Mouse (Mus musculus) forebrain, embryonic 15.5 days (tissue): ENCODE measurements around the gene Ltbp1. TPM values are rescaled to one million over a fixed set of nuclear protein-coding genes. Genes with fewer than 3 reads are reported as not detected.
A peak's percentile ranks its signal among the peaks of the same experiment; 100 is the strongest.

ENCODE experiments used
- ATAC-seq: fragments of 200-750 bp; cut with Nextera tagmentation; replicated peaks from 2 replicates; pipeline ENCODE4 v1.8.0; 2017; ENCODE audit warnings: mild to moderate bottlenecking, moderate TSS enrichment, moderate library complexity
- H3K27ac ChIP-seq: fragments of 300-500 bp; sonication (generic); replicated peaks from 2 replicates; pipeline ENCODE4 v1.5.1; 2015; ENCODE audit warnings: mild to moderate bottlenecking, inconsistent platforms
- H3K27me3 ChIP-seq: fragments of 300-500 bp; sonication (generic); 2 replicates; pipeline ENCODE4 v1.6.1; 2015; ENCODE audit warnings: inconsistent platforms
- H3K36me3 ChIP-seq: fragments of 300-500 bp; sonication (generic); 2 replicates; pipeline ENCODE4 v1.6.1; 2015; ENCODE audit warnings: mild to moderate bottlenecking, inconsistent platforms
- H3K4me1 ChIP-seq: fragments of 300-500 bp; sonication (generic); 2 replicates; pipeline ENCODE4 v1.6.1; 2015; ENCODE audit warnings: inconsistent platforms
- H3K4me2 ChIP-seq: fragments of 300-500 bp; sonication (generic); replicated peaks from 2 replicates; pipeline ENCODE4 v1.6.1; 2015; ENCODE audit warnings: mild to moderate bottlenecking, inconsistent platforms
- H3K4me3 ChIP-seq: fragments of 300-500 bp; sonication (generic); 2 replicates; pipeline ENCODE4 v1.5.1; 2015; ENCODE audit warnings: mild to moderate bottlenecking, inconsistent platforms
- H3K9ac ChIP-seq: fragments of 300-500 bp; sonication (generic); replicated peaks from 2 replicates; pipeline ENCODE4 v1.6.1; 2015; ENCODE audit warnings: mild to moderate bottlenecking, inconsistent platforms
- H3K9me3 ChIP-seq: fragments of 300-500 bp; sonication (generic); 2 replicates; pipeline ENCODE4 v1.6.1; 2016; ENCODE audit warnings: inconsistent platforms
- WGBS: fragments of 180-500 bp; shearing (Covaris S2); methylation state at CpG from one replicate; pipeline ENCODE4 v1.1.7; 2015; ENCODE audit warnings: mixed read lengths; 5-methylcytosine and 5-hydroxymethylcytosine counted together
- polyA plus RNA-seq: library from polyadenylated mRNA; unstranded; fragments of >200 nt; fragmentation: Nextera tagmentation; extraction: Ambion mirVana; gene quantifications from 2 replicates; pipeline ENCODE4 v1.2.1, GENCODE M21; 2015

Ltbp1 gene
- polyA plus RNA-seq, 1 experiment from 2014 or later, result 4.0 TPM

DNA sequence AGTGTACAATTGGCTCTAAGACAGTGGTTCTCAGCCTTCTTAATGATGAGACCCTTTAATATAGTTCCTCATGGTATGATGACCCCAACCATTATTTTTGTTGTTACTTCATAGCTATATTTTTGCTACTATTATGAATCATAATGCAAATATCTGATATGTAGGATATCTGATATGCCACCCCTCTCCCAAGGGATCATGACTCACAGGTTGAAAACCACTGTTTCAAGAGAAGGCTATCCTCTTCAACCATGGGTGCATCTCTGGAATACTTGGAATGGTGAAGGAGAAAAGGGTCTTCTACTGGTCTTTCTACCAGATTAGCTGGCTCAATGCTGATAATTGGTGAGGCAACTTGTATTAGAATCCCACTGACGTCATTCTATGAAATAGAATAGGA lies 21.3 kb upstream of the Ltbp1 start:
- no peaks in the 10 kb centered on the region for H3K36me3 ChIP-seq
- WGBS, result 76% methylated on average over 1 of the region's 1 CpGs
- H3K4me2 ChIP-seq, result no peak overlapping the region
- no peaks in the 10 kb centered on the region for H3K4me1 ChIP-seq
- H3K27me3 ChIP-seq, result no peaks in the 10 kb centered on the region
- H3K9me3 ChIP-seq, result no peaks in the 10 kb centered on the region
- no peak overlapping the region for H3K4me3 ChIP-seq
- no peak overlapping the region for H3K9ac ChIP-seq
- H3K27ac ChIP-seq, result no peak overlapping the region
- no peak for ATAC-seq

DNA sequence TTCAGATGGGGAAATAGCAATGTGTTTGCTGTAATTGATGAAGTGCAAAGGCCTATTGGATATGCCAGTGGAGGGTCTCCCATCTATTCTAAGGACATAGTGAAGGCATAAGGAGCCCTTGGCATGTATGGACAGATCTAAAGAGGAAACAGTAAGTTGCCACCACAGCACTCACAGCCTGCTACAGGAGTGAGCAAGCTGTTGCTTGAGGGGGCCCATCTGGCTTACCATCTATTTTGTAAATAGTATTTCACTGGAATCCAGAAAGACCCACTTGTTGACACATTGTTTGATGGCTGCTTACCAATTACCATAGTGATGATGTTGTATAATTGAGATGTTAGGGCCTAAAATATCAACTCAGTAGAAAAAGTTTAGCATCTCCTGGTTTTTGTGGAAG lies 20.7 kb upstream of the Ltbp1 start:
- no peak overlapping the region for H3K4me3 ChIP-seq
- no peaks in the 10 kb centered on the region for H3K9me3 ChIP-seq
- no peaks in the 10 kb centered on the region for H3K27me3 ChIP-seq
- H3K4me2 ChIP-seq, result no peak overlapping the region
- no peak overlapping the region for H3K9ac ChIP-seq
- H3K27ac ChIP-seq, result no peak overlapping the region
- no peaks in the 10 kb centered on the region for H3K36me3 ChIP-seq
- ATAC-seq, result no peak
- no peaks in the 10 kb centered on the region for H3K4me1 ChIP-seq

DNA sequence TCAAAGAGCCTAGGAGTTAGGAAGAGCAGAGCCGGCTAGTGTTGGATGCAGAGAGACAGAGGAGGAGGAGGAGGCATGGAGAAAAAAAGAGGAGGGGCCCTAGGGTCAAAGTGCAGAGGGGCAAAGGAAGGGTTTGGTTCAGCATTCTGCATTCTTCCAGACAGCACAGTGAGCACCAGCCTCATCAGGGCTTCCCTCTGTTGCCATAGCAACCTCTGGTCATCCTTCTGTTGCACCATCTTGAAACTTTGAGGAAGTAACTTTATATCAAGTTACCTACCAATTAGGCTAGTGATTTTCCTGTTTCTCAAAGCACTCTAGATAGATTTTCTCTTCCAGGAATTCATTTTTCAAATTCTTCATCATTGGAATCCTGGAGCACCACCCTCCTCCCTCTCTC lies 18.3 kb upstream of the Ltbp1 start:
- no peak overlapping the region for H3K9ac ChIP-seq
- H3K4me3 ChIP-seq, result no peak overlapping the region
- H3K9me3 ChIP-seq, result no peaks in the 10 kb centered on the region
- no peaks in the 10 kb centered on the region for H3K36me3 ChIP-seq
- no peak overlapping the region for H3K27ac ChIP-seq
- WGBS, result 33% methylated on average over 1 of the region's 1 CpGs
- no peak for ATAC-seq
- no peaks in the 10 kb centered on the region for H3K27me3 ChIP-seq
- no peaks in the 10 kb centered on the region for H3K4me1 ChIP-seq
- no peak overlapping the region for H3K4me2 ChIP-seq

DNA sequence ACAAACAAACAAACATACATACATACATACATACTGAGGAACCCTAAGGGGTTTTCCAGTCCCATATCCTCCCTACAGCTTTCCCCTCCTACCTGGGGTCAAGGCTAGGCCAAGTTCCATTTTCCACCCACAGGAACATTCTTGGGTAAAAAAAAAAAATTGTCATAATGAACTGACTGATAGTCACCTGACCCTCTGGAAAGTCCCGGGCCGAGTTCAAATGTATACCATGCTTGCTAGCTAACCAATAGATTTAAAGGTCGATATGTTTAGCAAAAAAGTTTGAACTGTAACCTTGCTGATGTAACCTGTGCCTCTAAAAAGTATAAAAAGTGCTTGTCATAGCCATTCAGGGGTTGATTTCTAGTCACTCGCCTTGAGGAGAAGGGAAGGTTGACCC lies 15.7 kb upstream of the Ltbp1 start:
- no peak for ATAC-seq
- no peaks in the 10 kb centered on the region for H3K9me3 ChIP-seq
- peaks cover 11% of the 10 kb centered on the region for H3K4me1 ChIP-seq
- no peak overlapping the region for H3K4me2 ChIP-seq
- WGBS, result 92% methylated on average over 4 of the region's 4 CpGs
- H3K4me3 ChIP-seq, result no peak overlapping the region
- no peak overlapping the region for H3K9ac ChIP-seq
- no peak overlapping the region for H3K27ac ChIP-seq
- no peaks in the 10 kb centered on the region for H3K36me3 ChIP-seq
- no peaks in the 10 kb centered on the region for H3K27me3 ChIP-seq

DNA sequence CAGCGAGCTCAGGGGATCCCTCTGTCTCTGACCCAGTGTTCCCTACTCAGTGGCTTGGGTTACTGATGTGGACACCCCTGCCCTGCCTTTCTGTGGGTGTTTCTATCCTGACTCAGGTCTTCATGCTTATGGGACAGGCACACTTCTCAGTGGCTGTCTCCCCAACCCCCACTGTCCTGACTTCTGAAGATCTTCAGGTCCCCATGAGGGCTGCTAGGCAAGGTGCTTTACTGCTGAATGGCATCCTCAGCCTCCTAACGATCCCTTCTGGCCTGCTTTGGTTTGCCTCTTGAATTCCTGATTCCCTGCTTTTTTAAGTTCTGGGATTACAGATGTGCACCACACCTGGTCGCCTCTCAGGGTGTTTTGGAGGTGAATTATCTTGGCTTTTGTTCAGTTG lies 14.8 kb upstream of the Ltbp1 start:
- no peak for ATAC-seq
- no peaks in the 10 kb centered on the region for H3K9me3 ChIP-seq
- no peak overlapping the region for H3K4me3 ChIP-seq
- H3K27me3 ChIP-seq, result no peaks in the 10 kb centered on the region
- H3K4me1 ChIP-seq, result peaks cover 13% of the 10 kb centered on the region
- H3K4me2 ChIP-seq, result no peak overlapping the region
- H3K36me3 ChIP-seq, result no peaks in the 10 kb centered on the region
- no peak overlapping the region for H3K27ac ChIP-seq
- WGBS, result 73% methylated on average over 3 of the region's 3 CpGs
- no peak overlapping the region for H3K9ac ChIP-seq

DNA sequence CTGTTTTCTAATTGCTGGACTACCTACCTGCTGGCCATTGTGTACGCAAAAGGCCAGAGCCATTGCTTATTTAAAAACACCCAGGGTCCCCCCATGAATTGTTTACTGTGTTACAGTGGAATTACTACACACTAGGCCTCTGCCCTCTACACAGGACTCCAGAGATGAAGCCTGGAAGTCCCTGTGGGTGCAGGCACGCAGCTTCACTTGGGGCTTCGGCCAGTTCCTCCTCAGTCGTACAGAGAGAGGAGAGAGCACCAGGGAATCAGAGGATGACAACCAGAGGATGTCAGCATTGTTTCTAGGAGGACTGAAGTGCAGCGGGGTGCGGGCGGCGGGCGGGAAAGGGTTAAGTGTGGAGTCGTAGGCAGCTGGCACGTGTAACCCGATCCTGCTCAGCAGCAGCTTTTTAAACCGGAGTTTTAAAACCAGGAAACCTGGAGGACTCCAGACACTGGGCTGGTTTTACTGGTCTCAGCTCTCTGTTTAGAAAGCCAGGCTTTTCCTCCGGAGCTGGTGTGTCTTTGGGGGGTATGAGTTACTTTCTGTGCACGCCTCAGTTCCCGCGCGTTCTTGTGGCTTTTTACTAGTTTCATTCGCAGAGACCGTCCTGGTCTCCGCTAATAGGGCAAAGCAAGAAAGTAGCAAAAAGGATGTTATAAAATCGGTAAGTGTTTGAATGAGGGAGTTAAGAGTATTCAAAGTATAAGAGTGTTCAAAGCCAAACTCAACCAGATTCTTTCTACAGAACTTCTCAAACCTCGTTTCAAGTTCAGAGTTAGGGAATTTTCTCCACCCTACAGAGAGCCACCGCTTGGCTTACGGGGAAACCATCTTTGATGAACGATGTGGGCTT lies 11.4 kb upstream of the Ltbp1 start:
- H3K27ac ChIP-seq, result no peak overlapping the region
- H3K9me3 ChIP-seq, result no peaks in the 10 kb centered on the region
- peak overlapping the region; percentile 43 for H3K4me2 ChIP-seq
- H3K4me3 ChIP-seq, result peak overlapping the region; percentile 29
- no peaks in the 10 kb centered on the region for H3K36me3 ChIP-seq
- no peaks in the 10 kb centered on the region for H3K27me3 ChIP-seq
- peak overlapping the region; percentile 14 for H3K9ac ChIP-seq
- 2% methylated on average over 26 of the region's 26 CpGs for WGBS
- peaks cover 13% of the 10 kb centered on the region for H3K4me1 ChIP-seq
- ATAC-seq, result peak; percentile 77

DNA sequence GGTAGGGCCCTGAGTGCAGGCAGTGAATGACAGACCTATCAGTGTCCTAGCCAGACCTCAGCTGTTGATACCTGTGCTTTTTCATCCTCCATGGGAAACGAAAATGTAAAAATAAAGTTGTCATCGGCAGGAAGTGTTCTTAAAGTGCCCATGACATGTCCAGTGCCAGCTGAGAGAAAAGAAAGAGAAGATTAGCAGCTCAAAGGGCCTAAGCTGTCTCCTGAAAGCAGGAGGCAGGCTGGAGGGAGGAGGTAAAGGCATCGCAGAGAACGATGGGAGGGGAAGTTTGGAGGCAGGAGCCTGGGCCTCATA lies 10.8 kb upstream of the Ltbp1 start:
- Histone ChIP-seq H3K4me2 (peak overlapping the region; percentile 43), H3K9me3 (no peaks in the 10 kb centered on the region), H3K36me3 (no peaks in the 10 kb centered on the region), H3K4me3 (peak overlapping the region; percentile 29; the same call in 1 of the 2 replicates), H3K27me3 (no peaks in the 10 kb centered on the region), H3K4me1 (peaks cover 13% of the 10 kb centered on the region), H3K27ac (no peak overlapping the region), H3K9ac (peak overlapping the region; percentile 14; the same call in 1 of the 2 replicates)
- ATAC-seq, result no peak; the same call in 1 of the 2 replicates
- WGBS, result 4% methylated on average over 4 of the region's 4 CpGs

DNA sequence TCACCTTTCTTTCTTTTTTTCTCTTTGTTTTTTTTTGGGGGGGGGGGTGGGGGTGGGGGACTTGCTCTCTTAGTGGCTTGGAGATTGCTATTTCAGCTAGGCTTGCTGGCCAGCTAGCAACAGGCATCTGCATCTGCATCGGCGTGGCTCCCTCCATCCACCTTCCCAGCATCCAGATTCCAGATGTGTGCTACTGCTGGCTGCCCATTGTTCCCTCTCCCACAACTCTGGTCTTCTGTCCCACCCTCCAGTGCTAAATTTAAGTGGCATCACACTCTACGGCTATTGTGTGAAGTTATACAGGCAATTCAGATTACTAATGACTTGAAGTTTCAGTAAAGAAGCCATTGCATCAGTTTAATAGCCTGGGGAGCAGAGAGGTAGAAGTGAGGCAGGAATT lies 10.1 kb upstream of the Ltbp1 start:
- H3K27me3 ChIP-seq, result no peaks in the 10 kb centered on the region
- no peaks in the 10 kb centered on the region for H3K36me3 ChIP-seq
- H3K4me2 ChIP-seq, result no peak overlapping the region
- WGBS, result 37% methylated on average over 3 of the region's 3 CpGs
- no peak overlapping the region for H3K27ac ChIP-seq
- H3K4me1 ChIP-seq, result peaks cover 13% of the 10 kb centered on the region
- H3K9ac ChIP-seq, result no peak overlapping the region
- H3K4me3 ChIP-seq, result no peak overlapping the region
- no peaks in the 10 kb centered on the region for H3K9me3 ChIP-seq
- no peak for ATAC-seq

DNA sequence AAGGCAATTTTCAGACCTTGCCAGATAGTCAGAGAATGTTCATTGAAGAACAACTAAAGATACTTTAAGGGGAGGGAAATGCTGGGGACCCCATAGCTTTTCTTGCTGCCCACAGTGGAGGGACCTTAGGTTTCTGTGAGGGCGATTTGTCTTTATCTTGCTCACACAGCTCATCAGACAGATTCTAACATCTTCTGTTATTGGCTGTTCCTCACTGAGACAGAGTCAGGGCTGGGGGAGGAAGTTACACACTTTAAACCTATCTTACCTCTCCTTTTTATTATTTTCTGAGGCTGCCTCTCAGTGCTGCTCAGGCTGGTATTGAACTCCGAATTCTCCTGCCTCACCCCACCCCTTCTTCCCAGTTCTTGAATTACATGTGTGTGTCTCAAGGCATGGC lies 5.3 kb upstream of the Ltbp1 start:
- H3K36me3 ChIP-seq, result no peaks in the 10 kb centered on the region
- no peak overlapping the region for H3K27ac ChIP-seq
- no peaks in the 10 kb centered on the region for H3K4me1 ChIP-seq
- no peaks in the 10 kb centered on the region for H3K9me3 ChIP-seq
- H3K9ac ChIP-seq, result no peak overlapping the region
- 83% methylated on average over 2 of the region's 2 CpGs for WGBS
- no peak overlapping the region for H3K4me3 ChIP-seq
- no peak overlapping the region for H3K4me2 ChIP-seq
- H3K27me3 ChIP-seq, result no peaks in the 10 kb centered on the region
- ATAC-seq, result no peak

DNA sequence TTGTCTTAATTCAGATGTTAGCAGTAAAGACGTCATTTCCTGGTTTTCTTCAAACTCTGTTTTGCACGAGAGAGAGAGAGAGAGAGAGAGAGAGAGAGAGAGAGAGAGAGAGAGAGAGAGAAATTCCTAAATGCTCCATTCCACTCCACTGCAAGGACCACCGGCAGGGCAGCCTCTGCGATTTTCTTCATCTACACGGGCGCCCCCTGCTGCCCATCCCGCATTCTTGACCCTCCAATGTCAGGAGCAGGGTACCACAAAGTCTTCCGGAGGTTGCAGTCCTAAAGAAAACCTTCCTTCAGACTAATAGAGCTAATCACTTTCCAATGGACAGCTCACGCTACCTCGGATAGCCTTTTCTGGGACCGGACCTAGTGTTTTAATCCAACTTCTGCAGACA lies 548 bp upstream of the Ltbp1 start:
- H3K4me1 ChIP-seq, result peaks cover 6% of the 10 kb centered on the region
- peak overlapping the region; percentile 56; the same call in 1 of the 2 replicates for H3K9ac ChIP-seq
- ATAC-seq, result peak; percentile 86
- H3K27me3 ChIP-seq, result no peaks in the 10 kb centered on the region
- WGBS, result under 1% methylated on average over 11 of the region's 11 CpGs
- H3K9me3 ChIP-seq, result no peaks in the 10 kb centered on the region
- H3K36me3 ChIP-seq, result no peaks in the 10 kb centered on the region
- H3K4me3 ChIP-seq, result peak overlapping the region; percentile 67
- 0 out of 2 replicates have a peak overlapping the region, but pooled peaks have one; percentile 50 for H3K27ac ChIP-seq
- peak overlapping the region; percentile 97 for H3K4me2 ChIP-seq

DNA sequence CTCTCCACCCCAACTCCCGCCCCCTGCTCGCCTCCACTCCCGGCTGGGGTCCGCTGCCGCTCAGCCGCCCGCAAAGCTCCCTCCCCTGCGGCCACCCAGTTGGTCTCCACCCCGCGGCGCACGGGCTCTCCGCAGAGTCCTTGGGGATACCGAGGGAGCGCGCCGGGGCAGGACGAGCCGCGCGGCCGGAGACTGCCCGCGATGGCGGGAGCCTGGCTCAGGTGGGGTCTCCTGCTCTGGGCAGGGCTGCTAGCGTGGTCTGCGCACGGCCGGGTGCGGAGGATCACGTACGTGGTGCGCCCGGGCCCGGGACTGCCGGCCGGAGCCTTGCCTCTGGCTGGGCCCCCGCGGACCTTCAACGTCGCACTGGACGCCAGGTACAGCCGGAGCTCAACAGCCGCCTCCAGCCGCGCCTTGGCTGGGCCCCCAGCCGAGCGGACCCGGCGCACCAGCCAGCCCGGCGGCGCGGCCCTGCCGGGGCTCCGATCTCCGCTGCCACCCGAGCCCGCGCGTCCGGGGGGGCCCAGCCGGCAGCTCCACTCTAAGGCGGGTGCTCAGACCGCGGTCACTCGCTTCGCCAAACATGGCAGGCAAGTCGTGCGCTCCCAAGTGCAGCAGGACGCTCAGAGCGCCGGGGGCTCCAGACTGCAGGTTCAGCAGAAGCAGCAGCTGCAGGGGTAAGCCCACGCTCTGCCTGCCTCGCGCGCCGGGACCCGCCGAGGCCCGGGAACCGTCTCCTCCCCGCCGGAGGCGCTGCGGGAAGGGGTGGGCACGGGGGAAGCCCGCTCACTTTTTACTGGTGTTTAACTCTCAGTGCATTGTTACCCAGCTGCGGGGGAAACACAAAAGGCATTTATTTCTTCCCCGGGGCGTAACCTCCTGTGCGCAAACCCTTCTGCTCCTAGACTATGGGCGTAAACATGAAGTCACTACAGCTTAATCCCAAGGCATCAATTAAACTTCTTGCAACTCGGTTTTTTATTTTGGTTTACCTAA lies 615 bp downstream of the Ltbp1 start:
- H3K27ac ChIP-seq, result peak overlapping the region; percentile 50
- H3K27me3 ChIP-seq, result no peaks in the 10 kb centered on the region
- WGBS, result under 1% methylated on average over 84 of the region's 94 CpGs

DNA sequence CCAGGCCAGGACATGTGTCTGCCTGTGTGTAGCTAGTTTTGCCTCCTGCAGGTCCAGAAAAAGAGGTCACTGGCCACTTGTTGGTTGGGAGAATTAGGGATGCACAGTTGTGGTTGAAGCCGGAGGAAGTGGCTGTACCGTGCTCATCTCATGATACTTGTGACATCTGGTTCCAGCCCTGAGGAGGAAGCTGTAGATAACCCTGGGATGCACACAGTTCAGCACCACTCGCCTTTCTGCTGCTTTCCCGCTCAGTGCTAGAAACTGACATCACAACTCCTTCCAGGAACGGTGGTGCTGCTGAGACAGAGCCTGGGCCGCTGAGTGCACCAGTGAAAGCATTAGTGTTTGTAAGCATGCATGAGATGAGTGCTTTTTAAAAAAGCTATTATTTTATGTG lies 5.6 kb downstream of the Ltbp1 start:
- 70% methylated on average over 6 of the region's 6 CpGs for WGBS

More for the DNA sequence above, 615 bp downstream of the Ltbp1 start:
- H3K4me1 ChIP-seq, result peaks cover 6% of the 10 kb centered on the region
- H3K9ac ChIP-seq, result peak overlapping the region; percentile 56
- H3K36me3 ChIP-seq, result no peaks in the 10 kb centered on the region
- H3K4me3 ChIP-seq, result peak overlapping the region; percentile 67
- peak overlapping the region; percentile 97 for H3K4me2 ChIP-seq
- H3K9me3 ChIP-seq, result no peaks in the 10 kb centered on the region
- peak; percentile 76 for ATAC-seq

More for the DNA sequence above, 5.6 kb downstream of the Ltbp1 start:
- H3K9ac ChIP-seq, result no peak overlapping the region
- no peak overlapping the region for H3K27ac ChIP-seq
- H3K9me3 ChIP-seq, result no peaks in the 10 kb centered on the region
- H3K4me1 ChIP-seq, result peaks cover 11% of the 10 kb centered on the region
- no peak overlapping the region for H3K4me2 ChIP-seq
- H3K27me3 ChIP-seq, result no peaks in the 10 kb centered on the region
- no peak overlapping the region for H3K4me3 ChIP-seq
- ATAC-seq, result no peak
- no peaks in the 10 kb centered on the region for H3K36me3 ChIP-seq
